Mouse (Mus musculus): ENCODE data around the gene Diaph3.

DNA sequence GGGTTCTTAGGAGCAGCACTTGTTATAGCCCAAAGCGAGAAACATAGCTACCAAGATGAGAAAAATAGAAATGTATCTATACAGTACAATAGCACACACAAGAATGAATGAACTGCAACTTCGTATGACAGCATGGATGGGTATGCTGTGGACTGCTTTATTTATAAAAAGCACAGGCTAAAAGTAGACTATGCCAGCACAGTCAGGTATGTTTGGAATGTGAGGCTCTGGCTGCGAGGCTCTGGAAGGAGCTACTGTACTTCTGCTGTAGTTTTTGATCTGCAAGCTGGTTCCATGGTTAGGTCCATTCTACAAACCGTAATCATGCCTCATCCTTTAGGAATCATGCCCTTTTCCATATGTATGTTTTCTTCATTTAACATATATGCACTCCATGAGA lies 383.9 kb downstream of the Diaph3 start:
- no peak for TF ChIP-seq POLR2A (IDR thresholded peaks at IDR 0.05; ENCODE audit: low read depth, low read length)
- TF ChIP-seq CTCF (IDR thresholded peaks at IDR 0.05; ENCODE audit: extremely low read depth, insufficient read depth, insufficient read length, insufficient replicate concordance), result no peak
